Mouse (Mus musculus): ENCODE data around the gene Xpc. TPM values are rescaled to one million over a fixed set of nuclear protein-coding genes. Genes with fewer than 3 reads are reported as not detected.
A peak's percentile ranks its signal among the peaks of the same experiment; 100 is the strongest.

The Xpc gene
- polyA plus RNA-seq, 1 experiment from 2014 or later: 16.9 TPM

- Histone ChIP-seq H3K9ac (replicated peaks; ENCODE audit: low read depth, low read length) (no peak overlapping the region), H3K27ac (ENCODE audit: low read depth, low read length) (no peak overlapping the region), H3K9me3 (ENCODE audit: control insufficient read depth, low read length) (no peaks in the 10 kb centered on the region), H3K27me3 (ENCODE audit: control insufficient read depth, insufficient read depth, low read length) (no peaks in the 10 kb centered on the region), H3K36me3 (ENCODE audit: control insufficient read depth, insufficient read depth, low read length) (no peaks in the 10 kb centered on the region), H3K4me1 (ENCODE audit: control insufficient read depth, insufficient read depth, low read length) (no peaks in the 10 kb centered on the region), H3K4me2 (ENCODE audit: low read depth, low read length) (no peak overlapping the region), H3K4me3 (ENCODE audit: low read depth, low read length) (no peak overlapping the region)
- no peak for ATAC-seq (ENCODE audit: low read depth)
- 69% methylated on average over 9 of the region's 9 CpGs for WGBS
Measured at GRCm38 (mm10) chr6:91546241-91546884, 30.7 kb upstream of the Xpc start.

- Histone ChIP-seq H3K27ac (ENCODE audit: low read depth, low read length) (no peak overlapping the region), H3K36me3 (ENCODE audit: control insufficient read depth, insufficient read depth, low read length) (no peaks in the 10 kb centered on the region), H3K9me3 (ENCODE audit: control insufficient read depth, low read length) (no peaks in the 10 kb centered on the region), H3K4me3 (ENCODE audit: low read depth, low read length) (no peak overlapping the region), H3K9ac (replicated peaks; ENCODE audit: low read depth, low read length) (no peak overlapping the region), H3K4me1 (ENCODE audit: control insufficient read depth, insufficient read depth, low read length) (no peaks in the 10 kb centered on the region), H3K27me3 (ENCODE audit: control insufficient read depth, insufficient read depth, low read length) (no peaks in the 10 kb centered on the region), H3K4me2 (ENCODE audit: low read depth, low read length) (no peak overlapping the region)
- WGBS: 88% methylated on average over 5 of the region's 5 CpGs
- ATAC-seq (ENCODE audit: low read depth): no peak
Measured at GRCm38 (mm10) chr6:91543056-91543455, 27.4 kb upstream of the Xpc start.

- Histone ChIP-seq H3K9me3 (ENCODE audit: control insufficient read depth, low read length) (no peaks in the 10 kb centered on the region), H3K9ac (replicated peaks; ENCODE audit: low read depth, low read length) (no peak overlapping the region), H3K4me1 (ENCODE audit: control insufficient read depth, insufficient read depth, low read length) (no peaks in the 10 kb centered on the region), H3K27ac (ENCODE audit: low read depth, low read length) (no peak overlapping the region), H3K36me3 (ENCODE audit: control insufficient read depth, insufficient read depth, low read length) (no peaks in the 10 kb centered on the region), H3K27me3 (ENCODE audit: control insufficient read depth, insufficient read depth, low read length) (no peaks in the 10 kb centered on the region), H3K4me2 (ENCODE audit: low read depth, low read length) (no peak overlapping the region), H3K4me3 (ENCODE audit: low read depth, low read length) (no peak overlapping the region)
- WGBS: 69% methylated on average over 3 of the region's 3 CpGs
- no peak for ATAC-seq (ENCODE audit: low read depth)
Measured at GRCm38 (mm10) chr6:91541276-91541675, 25.6 kb upstream of the Xpc start.

GRCm38 (mm10) chr6:91536047-91536765 is 20.5 kb upstream of the Xpc start:
- WGBS: 86% methylated on average over 11 of the region's 11 CpGs
- Histone ChIP-seq H3K4me2 (ENCODE audit: low read depth, low read length) (no peak overlapping the region), H3K9ac (replicated peaks; ENCODE audit: low read depth, low read length) (no peak overlapping the region), H3K4me1 (ENCODE audit: control insufficient read depth, insufficient read depth, low read length) (peaks cover 7% of the 10 kb centered on the region; the same call in 1 of the 2 replicates), H3K36me3 (ENCODE audit: control insufficient read depth, insufficient read depth, low read length) (no peaks in the 10 kb centered on the region), H3K4me3 (ENCODE audit: low read depth, low read length) (no peak overlapping the region), H3K27me3 (ENCODE audit: control insufficient read depth, insufficient read depth, low read length) (no peaks in the 10 kb centered on the region), H3K9me3 (ENCODE audit: control insufficient read depth, low read length) (no peaks in the 10 kb centered on the region), H3K27ac (ENCODE audit: low read depth, low read length) (no peak overlapping the region)
- no peak for ATAC-seq (ENCODE audit: low read depth)

- no peak overlapping the region for H3K4me3 ChIP-seq (ENCODE audit: low read depth, low read length)
- no peak for ATAC-seq (ENCODE audit: low read depth)
- H3K27ac ChIP-seq (ENCODE audit: low read depth, low read length): no peak overlapping the region
- no peak overlapping the region for H3K9ac ChIP-seq (replicated peaks; ENCODE audit: low read depth, low read length)
- no peaks in the 10 kb centered on the region for H3K27me3 ChIP-seq (ENCODE audit: control insufficient read depth, insufficient read depth, low read length)
- H3K36me3 ChIP-seq (ENCODE audit: control insufficient read depth, insufficient read depth, low read length): no peaks in the 10 kb centered on the region
- H3K9me3 ChIP-seq (ENCODE audit: control insufficient read depth, low read length): no peaks in the 10 kb centered on the region
- H3K4me1 ChIP-seq (ENCODE audit: control insufficient read depth, insufficient read depth, low read length): peaks cover 7% of the 10 kb centered on the region; the same call in 1 of the 2 replicates
- whole genome bisulfite sequencing: 72% methylated on average over 3 of the region's 3 CpGs
- no peak overlapping the region for H3K4me2 ChIP-seq (ENCODE audit: low read depth, low read length)
Measured at GRCm38 (mm10) chr6:91535231-91535630, 19.5 kb upstream of the Xpc start.

- Histone ChIP-seq H3K27ac (ENCODE audit: low read depth, low read length) (no peak overlapping the region), H3K9me3 (ENCODE audit: control insufficient read depth, low read length) (no peaks in the 10 kb centered on the region), H3K4me2 (ENCODE audit: low read depth, low read length) (no peak overlapping the region), H3K4me1 (ENCODE audit: control insufficient read depth, insufficient read depth, low read length) (peaks cover 7% of the 10 kb centered on the region; the same call in 1 of the 2 replicates), H3K4me3 (ENCODE audit: low read depth, low read length) (no peak overlapping the region), H3K36me3 (ENCODE audit: control insufficient read depth, insufficient read depth, low read length) (no peaks in the 10 kb centered on the region), H3K27me3 (ENCODE audit: control insufficient read depth, insufficient read depth, low read length) (no peaks in the 10 kb centered on the region), H3K9ac (replicated peaks; ENCODE audit: low read depth, low read length) (no peak overlapping the region)
- no peak for ATAC-seq (ENCODE audit: low read depth)
- 85% methylated on average over 4 of the region's 4 CpGs for WGBS
Measured at GRCm38 (mm10) chr6:91534268-91534667, 18.6 kb upstream of the Xpc start.

- Histone ChIP-seq H3K27ac (ENCODE audit: low read depth, low read length) (0 out of 2 replicates have a peak overlapping the region, but pooled peaks have one; percentile 28), H3K4me3 (ENCODE audit: low read depth, low read length) (no peak overlapping the region), H3K4me2 (ENCODE audit: low read depth, low read length) (no peak overlapping the region), H3K36me3 (ENCODE audit: control insufficient read depth, insufficient read depth, low read length) (no peaks in the 10 kb centered on the region), H3K9me3 (ENCODE audit: control insufficient read depth, low read length) (no peaks in the 10 kb centered on the region), H3K4me1 (ENCODE audit: control insufficient read depth, insufficient read depth, low read length) (peaks cover 7% of the 10 kb centered on the region; the same call in 1 of the 2 replicates), H3K27me3 (ENCODE audit: control insufficient read depth, insufficient read depth, low read length) (no peaks in the 10 kb centered on the region), H3K9ac (replicated peaks; ENCODE audit: low read depth, low read length) (no peak overlapping the region)
- WGBS: 33% methylated on average over 2 of the region's 2 CpGs
- peak; percentile 82 for ATAC-seq (ENCODE audit: low read depth)
Measured at GRCm38 (mm10) chr6:91533771-91534170, 18.1 kb upstream of the Xpc start.

GRCm38 (mm10) chr6:91533359-91533758 is 17.7 kb upstream of the Xpc start:
- H3K27ac ChIP-seq (ENCODE audit: low read depth, low read length): 0 out of 2 replicates have a peak overlapping the region, but pooled peaks have one; percentile 28
- no peaks in the 10 kb centered on the region for H3K27me3 ChIP-seq (ENCODE audit: control insufficient read depth, insufficient read depth, low read length)

GRCm38 (mm10) chr6:91532661-91533060 is 17.0 kb upstream of the Xpc start:
- WGBS: 81% methylated on average over 6 of the region's 6 CpGs
- H3K27me3 ChIP-seq (ENCODE audit: control insufficient read depth, insufficient read depth, low read length): no peaks in the 10 kb centered on the region
- no peak overlapping the region for H3K4me2 ChIP-seq (ENCODE audit: low read depth, low read length)

More at GRCm38 (mm10) chr6:91533359-91533758, 17.7 kb upstream of the Xpc start:
- Histone ChIP-seq H3K4me2 (ENCODE audit: low read depth, low read length) (no peak overlapping the region), H3K4me3 (ENCODE audit: low read depth, low read length) (no peak overlapping the region), H3K9ac (replicated peaks; ENCODE audit: low read depth, low read length) (no peak overlapping the region), H3K36me3 (ENCODE audit: control insufficient read depth, insufficient read depth, low read length) (no peaks in the 10 kb centered on the region), H3K9me3 (ENCODE audit: control insufficient read depth, low read length) (no peaks in the 10 kb centered on the region), H3K4me1 (ENCODE audit: control insufficient read depth, insufficient read depth, low read length) (peaks cover 7% of the 10 kb centered on the region; the same call in 1 of the 2 replicates)
- WGBS: 45% methylated on average over 5 of the region's 5 CpGs
- ATAC-seq (ENCODE audit: low read depth): peak; percentile 44; the same call in 1 of the 2 replicates

More at GRCm38 (mm10) chr6:91532661-91533060, 17.0 kb upstream of the Xpc start:
- Histone ChIP-seq H3K9ac (replicated peaks; ENCODE audit: low read depth, low read length) (no peak overlapping the region), H3K4me3 (ENCODE audit: low read depth, low read length) (no peak overlapping the region), H3K36me3 (ENCODE audit: control insufficient read depth, insufficient read depth, low read length) (no peaks in the 10 kb centered on the region), H3K9me3 (ENCODE audit: control insufficient read depth, low read length) (no peaks in the 10 kb centered on the region), H3K27ac (ENCODE audit: low read depth, low read length) (no peak overlapping the region), H3K4me1 (ENCODE audit: control insufficient read depth, insufficient read depth, low read length) (peaks cover 7% of the 10 kb centered on the region; the same call in 1 of the 2 replicates)
- no peak for ATAC-seq (ENCODE audit: low read depth)

All from neural tube, embryonic 14.5 days (tissue).